Mouse (Mus musculus) adrenal gland, postnatal 36 days (tissue): ENCODE results near the gene Lamb1. TPM values are rescaled to one million over a fixed set of nuclear protein-coding genes. Genes with fewer than 3 reads are reported as not detected.

Experiments
- DNase-seq, 2 experiments: peaks; one replicate each; pipeline ENCODE4 v3.0.0; 2021; ENCODE audit warnings: mixed read lengths in 1 of 2
- total RNA-seq, 2 experiments: library from RNA; stranded (reverse); gene quantifications; 2 replicates each; pipeline ENCODE4 v1.2.3; 2021

Lamb1 gene
- total RNA-seq, 2 experiments from 2014 or later = 121 to 201 TPM

GRCm38 (mm10) chr12:31252259-31252658 lies 12.8 kb upstream of the Lamb1 start:
- DNase-seq = no peak

- no peak for DNase-seq
Observed at GRCm38 (mm10) chr12:31254978-31255377, 10.1 kb upstream of the Lamb1 start.

GRCm38 (mm10) chr12:31256121-31256903 lies 8.7 kb upstream of the Lamb1 start:
- no peak for DNase-seq

- peak in 1 of 2 experiments; percentile 19 for DNase-seq
Observed at GRCm38 (mm10) chr12:31261882-31262281, 3.2 kb upstream of the Lamb1 start.

GRCm38 (mm10) chr12:31263921-31264320 lies 1.1 kb upstream of the Lamb1 start:
- no peak for DNase-seq

- DNase-seq = peak; percentile 36 to 64
Observed at GRCm38 (mm10) chr12:31265722-31266431, 843 bp downstream of the Lamb1 start.

GRCm38 (mm10) chr12:31266686-31267085 lies 1.7 kb downstream of the Lamb1 start:
- DNase-seq = peak in 1 of 2 experiments; percentile 19

- no peak for DNase-seq
Observed at GRCm38 (mm10) chr12:31267363-31267762, 2.3 kb downstream of the Lamb1 start.

GRCm38 (mm10) chr12:31268315-31268714 lies 3.3 kb downstream of the Lamb1 start:
- DNase-seq = no peak

- no peak for DNase-seq
Observed at GRCm38 (mm10) chr12:31269020-31269597, 4.1 kb downstream of the Lamb1 start.

- no peak for DNase-seq
Observed at GRCm38 (mm10) chr12:31270361-31270760, 5.3 kb downstream of the Lamb1 start.

- no peak for DNase-seq
Observed at GRCm38 (mm10) chr12:31270776-31271175, 5.7 kb downstream of the Lamb1 start.

GRCm38 (mm10) chr12:31271361-31272011 lies 6.5 kb downstream of the Lamb1 start:
- DNase-seq = peak; percentile 61 to 75

GRCm38 (mm10) chr12:31272012-31272735 lies 7.1 kb downstream of the Lamb1 start:
- no peak for DNase-seq

GRCm38 (mm10) chr12:31272846-31273245 lies 7.8 kb downstream of the Lamb1 start:
- DNase-seq = no peak

GRCm38 (mm10) chr12:31273646-31274045 lies 8.6 kb downstream of the Lamb1 start:
- no peak for DNase-seq

- no peak for DNase-seq
Observed at GRCm38 (mm10) chr12:31275411-31275810, 10.4 kb downstream of the Lamb1 start.

- DNase-seq = no peak
Observed at GRCm38 (mm10) chr12:31278270-31278669, 13.2 kb downstream of the Lamb1 start.

- DNase-seq = no peak
Observed at GRCm38 (mm10) chr12:31280318-31280717, 15.3 kb downstream of the Lamb1 start.

- DNase-seq = no peak
Observed at GRCm38 (mm10) chr12:31281100-31281591, 16.1 kb downstream of the Lamb1 start.

GRCm38 (mm10) chr12:31282241-31282640 lies 17.2 kb downstream of the Lamb1 start:
- DNase-seq = peak; percentile 39 to 51

GRCm38 (mm10) chr12:31283131-31283530 lies 18.1 kb downstream of the Lamb1 start:
- DNase-seq = no peak
